Mouse (Mus musculus) brain, embryonic 18.5 days (tissue): ENCODE measurements at regions not wholly inside any gene's neighbourhood (a gene's known extent, or its start where the extent isn't known, plus 50 kb on each side); places are given as distances from the start of the nearest gene placed in this dataset.
A peak's percentile ranks its signal among the peaks of the same experiment; 100 is the strongest.
"Not testable (repeated sequence)": the region's sequence is repeated elsewhere in the genome, so short reads cannot be mapped to it uniquely, and the experiment has no call there.

ENCODE experiments used
- DNase-seq: peaks from one replicate; pipeline ENCODE4 v3.0.0-alpha.2; 2012; ENCODE audit warnings: low read depth, low spot score

GRCm38 (mm10) chr8:20495542-20495941, 119.2 kb upstream of the Gm21119 start:
- not testable (repeated sequence) for DNase-seq

GRCm38 (mm10) chr8:20513920-20514319, 100.8 kb upstream of the Gm21119 start:
- DNase-seq: not testable (repeated sequence)

- DNase-seq: not testable (repeated sequence)
Measured at GRCm38 (mm10) chr8:20516324-20516830, 98.3 kb upstream of the Gm21119 start.

- not testable (repeated sequence) for DNase-seq
Measured at GRCm38 (mm10) chr8:20517551-20517950, 97.2 kb upstream of the Gm21119 start.

- not testable (repeated sequence) for DNase-seq
Measured at GRCm38 (mm10) chr8:20524539-20524938, 90.2 kb upstream of the Gm21119 start.

GRCm38 (mm10) chr8:20529048-20529447, 85.7 kb upstream of the Gm21119 start:
- not testable (repeated sequence) for DNase-seq

GRCm38 (mm10) chr8:20539031-20539430, 75.7 kb upstream of the Gm21119 start:
- DNase-seq: not testable (repeated sequence)

GRCm38 (mm10) chr8:20544084-20544483, 70.6 kb upstream of the Gm21119 start:
- not testable (repeated sequence) for DNase-seq

GRCm38 (mm10) chr8:20545347-20545746, 69.4 kb upstream of the Gm21119 start:
- DNase-seq: not testable (repeated sequence)

- DNase-seq: not testable (repeated sequence)
Measured at GRCm38 (mm10) chr8:20546401-20546800, 68.3 kb upstream of the Gm21119 start.

GRCm38 (mm10) chr8:20550054-20550778, 64.5 kb upstream of the Gm21119 start:
- DNase-seq: peak; percentile 16

- DNase-seq: not testable (repeated sequence)
Measured at GRCm38 (mm10) chr8:20556501-20557181, 58.1 kb upstream of the Gm21119 start.

- DNase-seq: not testable (repeated sequence)
Measured at GRCm38 (mm10) chr8:20557184-20557583, 57.5 kb upstream of the Gm21119 start.

- DNase-seq: not testable (repeated sequence)
Measured at GRCm38 (mm10) chr8:20557609-20558008, 57.1 kb upstream of the Gm21119 start.
